Mouse (Mus musculus): Measurements from ENCODE around the gene Rnf41. TPM values are rescaled to one million over a fixed set of nuclear protein-coding genes. Genes with fewer than 3 reads are reported as not detected.

Gene Rnf41
- polyA plus RNA-seq, 1 experiment from 2014 or later: 42.3 TPM

DNA sequence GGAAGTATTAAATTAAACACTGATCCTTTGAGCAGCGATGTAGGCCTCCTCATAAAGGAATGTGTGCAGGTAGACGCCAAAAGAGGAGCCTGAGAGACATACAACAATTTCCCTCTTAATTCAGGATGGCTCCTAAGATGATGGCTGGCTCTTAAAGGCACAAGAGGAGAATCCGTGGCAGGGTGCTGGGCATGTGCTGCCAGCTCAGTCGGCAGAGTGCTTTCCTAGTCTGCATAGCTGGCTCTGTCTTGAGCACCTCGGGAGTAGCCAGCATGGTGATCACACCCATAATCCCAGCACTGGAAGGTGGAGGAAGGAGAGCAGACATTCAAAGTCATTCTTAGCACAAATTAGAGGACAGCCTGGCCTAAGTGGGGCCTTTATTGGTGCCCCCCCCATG lies 24.4 kb downstream of the Rnf41 start:
- no peak overlapping the region for H3K9ac ChIP-seq
- no peak overlapping the region for H3K4me2 ChIP-seq (replicated peaks)
- H3K4me3 ChIP-seq: no peak overlapping the region
- no peak for ATAC-seq (ENCODE audit: low FRiP score, low read depth)
- no peaks in the 10 kb centered on the region for H3K4me1 ChIP-seq
- no peaks in the 10 kb centered on the region for H3K9me3 ChIP-seq
- 87% methylated on average over 5 of the region's 5 CpGs for WGBS
- no peaks in the 10 kb centered on the region for H3K27me3 ChIP-seq
- peaks cover 85% of the 10 kb centered on the region for H3K36me3 ChIP-seq
- no peak overlapping the region for H3K27ac ChIP-seq

DNA sequence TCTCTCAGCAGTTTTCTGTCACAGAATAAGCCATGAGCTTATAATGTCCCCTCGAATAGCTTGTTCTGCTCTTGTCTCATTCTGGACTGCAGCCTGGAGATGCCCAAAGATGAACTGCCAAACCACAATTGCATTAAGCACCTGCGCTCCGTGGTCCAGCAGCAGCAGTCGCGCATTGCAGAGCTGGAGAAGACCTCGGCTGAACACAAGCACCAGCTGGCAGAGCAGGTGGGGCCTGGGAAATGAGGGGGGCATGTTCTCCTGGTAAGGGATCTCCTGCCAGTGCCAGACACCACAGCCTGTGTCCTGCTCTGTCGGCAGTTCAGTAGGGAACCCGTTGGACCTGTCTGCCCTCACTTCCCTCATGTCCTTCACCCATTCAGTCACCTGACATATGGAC lies 24.9 kb downstream of the Rnf41 start:
- H3K9ac ChIP-seq: no peak overlapping the region
- H3K9me3 ChIP-seq: no peaks in the 10 kb centered on the region
- H3K4me1 ChIP-seq: no peaks in the 10 kb centered on the region
- no peak overlapping the region for H3K4me2 ChIP-seq (replicated peaks)
- no peak overlapping the region for H3K27ac ChIP-seq
- no peak overlapping the region for H3K4me3 ChIP-seq
- 93% methylated on average over 8 of the region's 8 CpGs for WGBS
- H3K36me3 ChIP-seq: peaks cover 85% of the 10 kb centered on the region
- no peak for ATAC-seq (ENCODE audit: low FRiP score, low read depth)
- H3K27me3 ChIP-seq: no peaks in the 10 kb centered on the region

DNA sequence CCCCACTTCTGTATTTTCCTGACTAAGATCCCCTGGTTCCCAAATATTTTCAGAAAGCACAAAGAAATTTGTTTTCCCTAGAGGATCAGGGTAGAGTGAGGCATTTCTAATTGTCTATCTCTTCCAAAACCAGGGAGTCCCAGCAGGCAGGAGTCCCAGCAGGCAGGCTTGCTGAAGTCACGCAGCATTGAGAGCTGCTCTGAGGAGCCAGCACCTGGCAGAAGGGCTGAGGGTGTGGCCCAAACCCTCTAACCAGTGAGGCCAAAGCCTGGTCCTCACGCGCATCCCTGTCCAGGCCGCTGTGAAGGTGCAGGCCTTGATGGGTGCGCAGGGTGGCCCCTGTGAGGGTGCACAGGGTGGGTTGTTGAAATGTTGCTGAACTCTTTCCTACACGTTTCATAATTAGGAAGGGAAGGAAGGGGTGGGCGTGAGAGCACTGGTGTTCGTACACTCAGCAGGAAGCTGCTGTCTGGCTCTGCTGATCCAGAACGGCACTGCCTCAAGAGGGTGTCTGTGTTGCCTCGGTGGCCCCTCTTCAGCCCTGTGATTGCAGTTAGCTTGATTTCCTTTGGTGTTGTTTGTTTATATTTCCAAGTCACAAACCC lies 27.3 kb downstream of the Rnf41 start:
- H3K27ac ChIP-seq: no peak overlapping the region
- H3K36me3 ChIP-seq: peaks cover 83% of the 10 kb centered on the region
- H3K9me3 ChIP-seq: no peaks in the 10 kb centered on the region
- 60% methylated on average over 10 of the region's 10 CpGs for WGBS
- no peak overlapping the region for H3K4me2 ChIP-seq (replicated peaks)
- ATAC-seq (ENCODE audit: low FRiP score, low read depth): no peak
- no peak overlapping the region for H3K4me3 ChIP-seq
- H3K9ac ChIP-seq: no peak overlapping the region
- no peaks in the 10 kb centered on the region for H3K4me1 ChIP-seq
- no peaks in the 10 kb centered on the region for H3K27me3 ChIP-seq

DNA sequence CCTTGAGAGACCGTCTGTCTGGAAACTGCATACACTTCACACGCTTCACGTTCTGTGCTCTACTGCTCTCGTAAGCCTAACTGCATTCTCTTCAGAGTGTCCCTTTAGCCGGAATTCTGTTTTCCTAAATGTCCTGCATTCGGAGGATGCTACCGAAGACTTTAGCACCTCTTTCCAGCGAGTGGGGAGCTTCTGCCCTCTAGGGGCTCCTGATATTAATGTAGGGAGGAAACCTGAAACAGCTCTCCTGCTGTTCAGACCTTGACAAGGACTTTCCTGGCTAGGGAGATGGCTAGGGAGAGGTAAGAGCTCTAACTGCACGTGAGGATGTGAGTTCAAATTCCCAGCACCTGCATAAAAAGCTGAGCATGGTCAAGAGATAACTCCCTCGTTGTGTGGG lies 28.9 kb downstream of the Rnf41 start:
- Histone ChIP-seq H3K36me3 (peaks cover 69% of the 10 kb centered on the region), H3K27ac (no peak overlapping the region), H3K9me3 (no peaks in the 10 kb centered on the region), H3K4me3 (no peak overlapping the region), H3K9ac (no peak overlapping the region), H3K4me1 (no peaks in the 10 kb centered on the region), H3K4me2 (replicated peaks) (no peak overlapping the region), H3K27me3 (no peaks in the 10 kb centered on the region)
- 65% methylated on average over 10 of the region's 10 CpGs for WGBS
- no peak for ATAC-seq (ENCODE audit: low FRiP score, low read depth)

DNA sequence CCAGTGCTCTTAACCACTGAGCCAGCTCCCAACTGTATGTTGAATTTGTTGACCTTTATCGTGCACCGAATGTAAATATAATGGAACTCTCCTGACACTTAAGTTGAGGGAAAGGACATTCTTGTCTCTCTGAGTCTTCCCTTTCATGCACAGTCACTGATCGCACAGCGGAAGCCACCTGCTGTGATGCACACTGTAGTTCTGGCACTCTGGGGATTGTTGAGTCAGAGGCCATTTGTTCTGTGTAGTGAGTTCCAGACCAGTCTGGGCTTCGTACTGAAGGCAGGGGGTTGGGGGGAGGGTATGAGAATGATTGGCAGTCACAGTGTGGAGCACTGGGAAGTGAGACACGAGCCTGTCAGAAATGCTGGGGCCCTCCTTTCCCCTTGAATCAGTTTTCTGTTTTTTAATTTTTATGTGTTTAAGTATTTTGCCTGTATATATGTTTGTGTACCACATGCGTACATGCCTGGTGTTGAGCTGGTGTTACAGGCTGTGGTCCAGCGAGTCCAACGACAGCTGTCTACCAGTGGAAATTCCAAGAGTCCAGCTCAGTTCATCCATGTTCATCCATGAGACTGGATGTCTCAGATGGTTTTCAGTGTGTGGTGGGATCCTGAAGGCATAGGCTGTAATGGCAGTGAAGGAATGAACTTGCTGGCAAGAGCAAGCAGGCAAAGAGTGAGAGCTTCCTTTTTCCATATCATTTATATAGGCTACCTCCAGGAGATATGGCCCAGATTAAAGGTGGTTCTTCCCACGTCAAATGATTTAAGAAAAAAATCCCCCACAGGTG lies 30.1 kb downstream of the Rnf41 start:
- no peaks in the 10 kb centered on the region for H3K9me3 ChIP-seq
- no peak overlapping the region for H3K27ac ChIP-seq
- peaks cover 58% of the 10 kb centered on the region for H3K36me3 ChIP-seq
- no peaks in the 10 kb centered on the region for H3K27me3 ChIP-seq
- H3K4me2 ChIP-seq (replicated peaks): no peak overlapping the region
- 90% methylated on average over 10 of the region's 10 CpGs for whole genome bisulfite sequencing
- no peak overlapping the region for H3K9ac ChIP-seq
- ATAC-seq (ENCODE audit: low FRiP score, low read depth): no peak
- H3K4me3 ChIP-seq: no peak overlapping the region
- H3K4me1 ChIP-seq: no peaks in the 10 kb centered on the region

DNA sequence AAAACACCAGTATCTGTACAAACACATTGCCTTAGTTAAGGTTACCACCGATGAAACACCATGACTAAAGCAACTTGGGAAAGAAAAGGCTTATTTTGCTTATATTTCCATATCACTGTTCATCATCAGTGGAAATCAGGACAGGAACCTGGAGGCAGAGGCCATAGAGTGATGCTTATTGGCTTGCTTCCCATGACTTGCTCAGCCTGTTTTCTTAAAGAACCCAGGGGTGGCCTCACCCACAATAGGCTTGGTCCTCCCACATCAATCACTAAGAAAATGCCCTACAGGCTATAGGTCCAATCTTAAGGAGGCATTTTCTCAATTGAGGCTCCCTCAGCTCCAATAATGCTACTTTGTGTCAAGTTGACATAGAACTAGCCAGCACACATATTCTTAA lies 31.3 kb downstream of the Rnf41 start:
- H3K36me3 ChIP-seq: peaks cover 46% of the 10 kb centered on the region
- no peak overlapping the region for H3K27ac ChIP-seq
- no peaks in the 10 kb centered on the region for H3K4me1 ChIP-seq
- no peaks in the 10 kb centered on the region for H3K9me3 ChIP-seq
- no peaks in the 10 kb centered on the region for H3K27me3 ChIP-seq
- ATAC-seq (ENCODE audit: low FRiP score, low read depth): no peak
- H3K4me3 ChIP-seq: no peak overlapping the region
- H3K4me2 ChIP-seq (replicated peaks): no peak overlapping the region
- WGBS: 96% methylated on average over 1 of the region's 1 CpGs
- H3K9ac ChIP-seq: no peak overlapping the region

DNA sequence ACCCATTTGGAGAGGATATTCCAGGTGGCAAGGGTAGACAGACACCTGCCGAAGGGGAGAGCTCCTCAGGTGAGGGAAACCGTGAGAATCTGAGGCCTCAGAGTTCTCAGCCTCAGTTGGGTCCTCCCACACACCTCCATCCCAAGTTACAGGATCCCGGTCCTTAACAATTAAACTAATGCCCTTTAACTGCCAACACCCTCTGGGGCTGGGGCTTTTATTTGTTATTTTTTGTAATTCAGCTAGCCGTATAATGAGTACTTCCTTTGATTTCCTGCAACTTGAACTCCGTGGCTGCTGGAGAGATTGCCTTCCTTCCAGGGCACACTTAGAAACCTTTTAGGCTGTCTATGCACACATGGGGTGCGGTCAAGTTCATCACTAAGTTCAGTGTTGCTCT lies 32.9 kb downstream of the Rnf41 start:
- Histone ChIP-seq H3K9ac (no peak overlapping the region), H3K4me1 (no peaks in the 10 kb centered on the region), H3K9me3 (no peaks in the 10 kb centered on the region), H3K36me3 (peaks cover 31% of the 10 kb centered on the region), H3K27ac (no peak overlapping the region), H3K27me3 (no peaks in the 10 kb centered on the region), H3K4me2 (replicated peaks) (no peak overlapping the region), H3K4me3 (no peak overlapping the region)
- 57% methylated on average over 6 of the region's 6 CpGs for WGBS
- no peak for ATAC-seq (ENCODE audit: low FRiP score, low read depth)

DNA sequence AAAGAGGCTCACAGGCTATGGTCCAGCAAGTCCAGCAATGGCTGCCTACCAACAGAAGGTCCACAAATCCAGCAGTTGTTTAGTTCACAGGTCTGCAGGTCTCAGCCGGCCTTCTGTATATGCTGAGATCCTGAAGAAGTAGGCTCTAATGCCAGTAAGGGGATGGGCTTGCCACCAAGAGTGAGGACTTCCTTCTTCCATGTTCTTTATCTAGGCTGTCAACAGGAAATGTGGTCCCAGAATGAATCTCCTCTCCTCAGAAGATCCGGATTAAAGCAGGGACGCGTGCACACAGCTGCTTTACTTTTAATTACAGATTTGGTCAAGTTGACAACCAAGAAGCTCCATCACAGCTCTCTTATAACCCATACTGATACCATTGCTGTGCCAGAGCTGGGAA lies 34.0 kb downstream of the Rnf41 start:
- Histone ChIP-seq H3K9me3 (no peaks in the 10 kb centered on the region), H3K4me2 (replicated peaks) (no peak overlapping the region)
- WGBS: 93% methylated on average over 4 of the region's 4 CpGs

DNA sequence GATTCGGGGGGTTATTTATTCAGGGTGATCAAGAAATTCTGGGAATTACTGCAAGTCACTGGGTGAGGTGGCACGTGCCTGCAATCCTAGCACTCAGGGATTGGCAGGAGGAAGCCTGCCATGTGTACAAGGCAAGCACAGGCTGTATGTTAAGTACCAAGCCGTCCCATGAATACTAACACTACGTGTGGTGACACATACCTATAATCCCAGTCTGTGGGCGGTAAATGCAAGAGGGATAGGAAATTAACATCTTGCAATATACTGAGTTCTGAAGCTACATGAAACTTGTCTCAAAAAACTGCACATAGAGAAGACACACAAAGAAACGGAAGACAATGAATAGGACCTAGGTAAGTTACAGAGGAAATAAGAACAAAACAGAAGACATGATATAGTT lies 39.6 kb downstream of the Rnf41 start:
- H3K9me3 ChIP-seq: no peaks in the 10 kb centered on the region
- no peaks in the 10 kb centered on the region for H3K36me3 ChIP-seq
- H3K4me2 ChIP-seq (replicated peaks): no peak overlapping the region
- no peaks in the 10 kb centered on the region for H3K4me1 ChIP-seq
- 83% methylated on average over 6 of the region's 6 CpGs for WGBS
- no peaks in the 10 kb centered on the region for H3K27me3 ChIP-seq
- no peak overlapping the region for H3K4me3 ChIP-seq
- H3K27ac ChIP-seq: no peak overlapping the region
- ATAC-seq (ENCODE audit: low FRiP score, low read depth): no peak
- H3K9ac ChIP-seq: no peak overlapping the region

More for the DNA sequence above, 34.0 kb downstream of the Rnf41 start:
- no peaks in the 10 kb centered on the region for H3K27me3 ChIP-seq
- no peak for ATAC-seq (ENCODE audit: low FRiP score, low read depth)
- H3K4me3 ChIP-seq: no peak overlapping the region
- no peaks in the 10 kb centered on the region for H3K4me1 ChIP-seq
- H3K36me3 ChIP-seq: peaks cover 20% of the 10 kb centered on the region
- H3K27ac ChIP-seq: no peak overlapping the region
- no peak overlapping the region for H3K9ac ChIP-seq

DNA sequence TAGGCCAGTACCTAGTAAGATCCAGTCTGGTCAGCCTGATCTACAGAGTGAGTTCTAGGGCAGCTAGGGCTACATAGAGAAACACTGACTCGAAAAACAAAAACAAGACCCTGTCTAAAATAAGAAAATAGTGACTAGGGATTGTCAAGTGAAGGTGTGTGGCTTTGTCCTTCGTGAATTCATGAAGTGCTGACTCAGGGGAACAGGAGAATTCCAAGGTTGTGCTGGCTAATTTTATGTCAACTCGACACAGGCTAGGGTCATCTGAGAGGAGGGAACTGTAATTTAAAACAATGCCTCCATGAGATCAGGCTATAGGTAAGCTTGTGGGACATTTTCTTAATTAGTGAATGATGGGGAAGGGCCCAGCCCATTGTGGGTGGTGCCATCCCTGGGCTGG lies 43.0 kb downstream of the Rnf41 start:
- WGBS: 76% methylated on average over 3 of the region's 3 CpGs
- Histone ChIP-seq H3K4me1 (no peaks in the 10 kb centered on the region), H3K9me3 (no peaks in the 10 kb centered on the region), H3K4me2 (replicated peaks) (no peak overlapping the region), H3K36me3 (no peaks in the 10 kb centered on the region), H3K4me3 (no peak overlapping the region), H3K9ac (no peak overlapping the region), H3K27ac (no peak overlapping the region), H3K27me3 (no peaks in the 10 kb centered on the region)
- no peak for ATAC-seq (ENCODE audit: low FRiP score, low read depth)

DNA sequence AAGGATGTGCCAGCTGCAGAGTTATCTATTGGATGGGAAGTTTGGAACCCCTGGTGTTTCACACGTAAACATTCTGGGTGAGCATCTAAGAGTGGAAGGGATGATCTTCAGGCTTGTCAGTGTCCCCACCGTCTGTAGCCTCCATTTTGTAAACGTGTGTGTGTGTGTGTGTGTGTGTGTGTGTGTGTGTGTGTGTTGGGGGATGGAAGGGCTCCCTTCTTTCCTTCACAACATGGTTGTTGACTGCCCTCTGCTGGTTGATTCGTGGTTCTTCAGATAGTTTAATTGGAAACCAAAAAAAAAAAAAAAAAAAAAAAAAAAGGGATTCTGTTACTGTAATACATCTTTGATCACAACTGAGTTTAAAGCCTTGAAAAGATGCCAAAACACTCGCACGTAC lies 43.8 kb downstream of the Rnf41 start:
- H3K9ac ChIP-seq: no peak overlapping the region

DNA sequence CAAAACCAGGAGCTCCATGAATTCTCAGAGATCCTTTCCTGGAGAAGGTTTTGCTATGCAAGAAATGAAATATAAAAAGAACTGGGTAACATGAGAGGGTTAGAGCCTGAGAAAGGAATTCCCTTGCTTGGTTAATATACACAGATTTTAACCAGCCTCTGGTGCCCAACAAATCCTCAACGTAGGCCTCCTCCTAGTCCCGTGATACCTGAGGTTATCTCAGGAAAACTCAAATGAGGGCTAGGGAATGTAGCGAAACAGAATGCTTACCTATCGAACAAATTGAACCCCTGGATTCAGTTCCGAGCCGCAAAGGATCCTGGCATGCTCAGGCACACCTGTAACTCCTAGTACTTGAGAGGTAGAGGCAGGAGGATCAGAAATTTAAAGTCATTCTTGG lies 46.2 kb downstream of the Rnf41 start:
- peaks cover 17% of the 10 kb centered on the region for H3K36me3 ChIP-seq
- peak overlapping the region; percentile 85 for H3K4me2 ChIP-seq (replicated peaks)
- H3K27me3 ChIP-seq: no peaks in the 10 kb centered on the region
- ATAC-seq (ENCODE audit: low FRiP score, low read depth): no peak
- 76% methylated on average over 6 of the region's 6 CpGs for WGBS
- H3K4me3 ChIP-seq: peak overlapping the region; percentile 93; the same call in 1 of the 2 replicates
- H3K27ac ChIP-seq: no peak overlapping the region
- no peaks in the 10 kb centered on the region for H3K9me3 ChIP-seq
- H3K9ac ChIP-seq: no peak overlapping the region
- peaks cover 11% of the 10 kb centered on the region for H3K4me1 ChIP-seq

More for the DNA sequence above, 43.8 kb downstream of the Rnf41 start:
- no peaks in the 10 kb centered on the region for H3K27me3 ChIP-seq
- H3K4me2 ChIP-seq (replicated peaks): peak overlapping the region; percentile 43
- no peaks in the 10 kb centered on the region for H3K36me3 ChIP-seq
- no peak for ATAC-seq (ENCODE audit: low FRiP score, low read depth)
- H3K4me1 ChIP-seq: peaks cover 2% of the 10 kb centered on the region
- WGBS: 4% methylated on average over 6 of the region's 6 CpGs
- H3K27ac ChIP-seq: no peak overlapping the region
- peak overlapping the region; percentile 16; the same call in 1 of the 2 replicates for H3K4me3 ChIP-seq
- no peaks in the 10 kb centered on the region for H3K9me3 ChIP-seq

DNA sequence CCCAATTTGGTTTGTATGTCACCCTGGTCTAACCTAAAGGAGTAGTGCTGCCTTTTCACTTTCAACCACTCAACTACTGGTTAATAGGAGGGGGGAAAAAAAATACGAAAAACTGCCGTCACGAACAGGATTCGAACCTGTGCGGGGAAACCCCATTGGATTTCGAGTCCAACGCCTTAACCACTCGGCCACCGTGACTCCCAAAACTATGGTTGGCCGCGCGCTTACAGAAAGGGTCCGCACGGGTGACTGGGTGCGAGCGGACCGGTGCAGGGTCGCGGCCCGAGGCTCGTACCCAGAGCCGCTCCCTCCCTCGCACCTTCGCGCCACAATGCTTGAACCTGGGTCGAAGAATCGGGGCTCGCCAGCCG lies 46.9 kb downstream of the Rnf41 start:
- Histone ChIP-seq H3K4me3 (peak overlapping the region; percentile 93), H3K9ac (peak overlapping the region; percentile 97), H3K27ac (peak overlapping the region; percentile 94), H3K4me2 (replicated peaks) (peak overlapping the region; percentile 85), H3K9me3 (no peaks in the 10 kb centered on the region), H3K4me1 (peaks cover 11% of the 10 kb centered on the region), H3K36me3 (peaks cover 24% of the 10 kb centered on the region), H3K27me3 (no peaks in the 10 kb centered on the region)
- under 1% methylated on average over 29 of the region's 29 CpGs for WGBS
- ATAC-seq (ENCODE audit: low FRiP score, low read depth): peak; percentile 55

Data from limb, embryonic 13.5 days (tissue).